Mouse (Mus musculus): ENCODE results near the gene Adarb1.

- no peak for TF ChIP-seq CTCF (IDR thresholded peaks at IDR 0.05; ENCODE audit: low read depth)
- no peak for TF ChIP-seq EP300 (IDR thresholded peaks at IDR 0.05; ENCODE audit: low read depth)
Observed at GRCm38 (mm10) chr10:77242396-77242795, 175.7 kb downstream of the Adarb1 start.

Data from liver, embryonic 14.5 days (tissue).